In genomic region chr2:169396294-169396693, GRCm38 (mm10) we compare ENCODE assay signal across 24 mouse cellular contexts.
DNase-seq lines count a peak whose midpoint lies in the region; ATAC-seq lines count a peak whose summit lies in the region.
"Had no signal": no experiment of that assay in that cellular context is flagged by ENCODE, and none has a peak within 500 bp of the region (broad histone marks: within the 10 kb centered on the region; RNA-seq: fewer than 3 reads in every experiment).

No protein-coding gene starts in this region.

- no peak overlapping the region for H3K9ac ChIP-seq in forebrain, embryonic 15.5 days (replicated peaks)
- H3K9ac ChIP-seq: embryonic facial prominence, embryonic 13.5 days; forebrain, embryonic 12.5 days; hindbrain, embryonic 12.5 days; hindbrain, embryonic 15.5 days had no signal

- no peak overlapping the region for H3K4me3 ChIP-seq in brown adipose tissue, adult 24 weeks (ENCODE audit: insufficient read depth, low read depth, low read length)
- no peak overlapping the region for H3K4me3 ChIP-seq in forebrain, embryonic 15.5 days
- H3K4me3 ChIP-seq: embryonic facial prominence, embryonic 10.5 days; embryonic facial prominence, embryonic 13.5 days; erythroblast, embryonic 14.5 days; forebrain, embryonic 12.5 days; gastrocnemius, adult 2 months; hindbrain, embryonic 12.5 days; hindbrain, embryonic 15.5 days had no signal

- no peak for ATAC-seq in forebrain, embryonic 15.5 days (replicated peaks)
- ATAC-seq: activated CD4-positive, CD25-positive, alpha-beta regulatory T cell, adult 4 months; CD4-positive, CD25-positive, alpha-beta regulatory T cell, adult 4 months; forebrain, embryonic 16.5 days had no signal

- 90% methylated on average over 4 of the region's 4 CpGs for WGBS in forebrain, embryonic 15.5 days

- no peaks in the 10 kb centered on the region for H3K9me3 ChIP-seq in forebrain, embryonic 15.5 days
- H3K9me3 ChIP-seq: embryonic facial prominence, embryonic 10.5 days; embryonic facial prominence, embryonic 13.5 days; forebrain, embryonic 12.5 days; hindbrain, embryonic 12.5 days; hindbrain, embryonic 15.5 days had no signal

- no peak overlapping the region for H3K4me2 ChIP-seq in forebrain, embryonic 15.5 days (replicated peaks)
- H3K4me2 ChIP-seq: embryonic facial prominence, embryonic 13.5 days; forebrain, embryonic 12.5 days; heart, embryonic 11.5 days; hindbrain, embryonic 12.5 days; hindbrain, embryonic 15.5 days had no signal

- H3K4me1 ChIP-seq in brown adipose tissue, adult 24 weeks (ENCODE audit: control insufficient read depth, insufficient read depth, insufficient read length, low read length): peaks cover 3% of the 10 kb centered on the region; the same call in 1 of the 2 replicates
- H3K4me1 ChIP-seq in forebrain, embryonic 15.5 days: no peaks in the 10 kb centered on the region
- H3K4me1 ChIP-seq: embryonic facial prominence, embryonic 10.5 days; embryonic facial prominence, embryonic 13.5 days; forebrain, embryonic 12.5 days; hindbrain, embryonic 12.5 days had no signal

- DNase-seq in left cerebral cortex, adult 18-20 months (ENCODE audit: low spot score in 2 of 2): peak; percentile 4 to 6
- DNase-seq in left cerebral cortex, adult 11 months (ENCODE audit: low spot score): no peak
- peak; percentile 31 for DNase-seq in retina, postnatal 1 day
- DNase-seq in retina, embryonic 14.5 days (ENCODE audit: low spot score): no peak
- peak; percentile 76 for DNase-seq in brain, adult 2 months (ENCODE audit: low read depth, low spot score)
- DNase-seq: cerebellum, adult 11 months; cerebellum, adult 2 months; cerebellum, adult 9-11 months; cerebellum, postnatal 25 days; embryo, embryonic 11 days; gastrocnemius, postnatal 14 days had no signal

- no peaks in the 10 kb centered on the region for H3K36me3 ChIP-seq in forebrain, embryonic 15.5 days
- H3K36me3 ChIP-seq: embryonic facial prominence, embryonic 10.5 days; embryonic facial prominence, embryonic 13.5 days; forebrain, embryonic 12.5 days; hindbrain, embryonic 12.5 days; hindbrain, embryonic 15.5 days had no signal

- H3K27me3 ChIP-seq in forebrain, embryonic 15.5 days: no peaks in the 10 kb centered on the region
- H3K27me3 ChIP-seq: embryonic facial prominence, embryonic 13.5 days; forebrain, embryonic 12.5 days; hindbrain, embryonic 12.5 days; hindbrain, embryonic 15.5 days had no signal

- H3K27ac ChIP-seq in brown adipose tissue, adult 24 weeks (replicated peaks; ENCODE audit: low read depth, low read length): peak overlapping the region; percentile 46
- H3K27ac ChIP-seq in forebrain, embryonic 15.5 days (replicated peaks): no peak overlapping the region
- H3K27ac ChIP-seq: embryonic facial prominence, embryonic 10.5 days; embryonic facial prominence, embryonic 13.5 days; forebrain, embryonic 12.5 days; hindbrain, embryonic 12.5 days; hindbrain, embryonic 15.5 days had no signal

Comparison
In these comparisons a context has a peak if more than half of its experiments do, and no peak if none do; other contexts are left out.
1. DNase-seq: peak in left cerebral cortex, adult 18-20 months (2 of 2), retina, postnatal 1 day (single experiment) and brain, adult 2 months (single experiment); none in left cerebral cortex, adult 11 months (single experiment) and retina, embryonic 14.5 days (single experiment).